Mouse (Mus musculus) neutrophil, adult 5-6 weeks (primary cell): ENCODE measurements around the gene 2210011C24Rik. TPM values are rescaled to one million over a fixed set of nuclear protein-coding genes. Genes with fewer than 3 reads are reported as not detected.
A peak's percentile ranks its signal among the peaks of the same experiment; 100 is the strongest.
"Not testable (repeated sequence)": the region's sequence is repeated elsewhere in the genome, so short reads cannot be mapped to it uniquely, and the experiment has no call there.

Experiments used
- ATAC-seq: fragments of 151-379, 151-347 bp; 2 replicates; pipeline ENCODE4 v1.8.0; 2017; ENCODE audit warnings: mild to moderate bottlenecking, moderate TSS enrichment; ENCODE audit not compliant: insufficient number of reproducible peaks, poor library complexity, low FRiP score, severe bottlenecking; ENCODE audit errors: extremely low read depth
- total RNA-seq: library from RNA; stranded (forward); fragments of 200-1000 nt; gene quantifications from 2 replicates; pipeline ENCODE4 v1.2.3, GENCODE M21; 2017

Gene 2210011C24Rik
- total RNA-seq, 1 experiment from 2014 or later, result not detected

GRCm38 (mm10) chr8:84023085-84023484, 11.1 kb upstream of the 2210011C24Rik start:
- no peak for ATAC-seq

DNA sequence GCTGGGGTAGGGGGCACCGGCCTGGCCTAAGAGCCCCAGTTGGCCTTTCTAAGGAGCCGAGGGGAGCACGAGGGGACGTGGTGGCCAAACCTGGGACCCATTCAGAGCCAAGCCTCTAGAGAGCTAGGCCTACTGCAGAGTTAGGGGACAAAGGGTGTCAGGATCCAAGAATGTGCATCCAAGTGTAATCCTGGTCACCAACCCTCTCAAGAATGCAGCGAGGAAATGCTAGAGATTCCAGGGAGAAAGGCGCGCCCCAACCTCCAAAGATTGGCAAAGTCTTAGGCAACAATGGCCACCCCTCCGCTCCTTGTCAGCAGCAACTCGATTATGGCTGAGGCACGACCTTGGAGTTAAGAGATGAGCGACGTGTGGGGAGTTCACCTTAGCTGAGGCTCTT, 9.6 kb upstream of the 2210011C24Rik start:
- no peak for ATAC-seq

DNA sequence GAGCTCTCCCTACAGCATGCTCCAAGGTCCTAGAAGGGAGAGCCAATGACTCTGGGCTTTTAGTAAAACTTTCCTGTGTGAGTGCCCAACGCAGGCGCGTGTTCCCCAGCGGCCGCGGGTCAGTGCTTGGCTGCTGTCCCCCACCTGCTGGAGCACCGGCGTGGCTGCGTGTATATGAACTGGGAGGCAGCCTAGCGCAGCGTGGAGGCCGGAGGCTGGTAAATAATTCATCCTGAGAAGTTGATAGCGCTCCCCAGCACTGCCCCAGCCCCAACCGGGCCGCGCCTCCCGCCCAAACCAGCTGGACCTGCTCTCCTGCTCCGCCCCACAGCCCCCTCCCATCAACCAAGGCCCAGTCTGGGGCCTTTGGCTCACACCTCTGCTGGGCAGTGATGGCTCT, 9.1 kb upstream of the 2210011C24Rik start, which contains the start of gene Palm3:
Palm3 (plus strand) TSS at position 376 of the 400 bp plus-strand sequence.
- no peak for ATAC-seq

- no peak for ATAC-seq
Observed at GRCm38 (mm10) chr8:84019738-84020137, 7.8 kb upstream of the 2210011C24Rik start.

- no peak for ATAC-seq
Observed at GRCm38 (mm10) chr8:84015833-84016232, 3.9 kb upstream of the 2210011C24Rik start.

DNA sequence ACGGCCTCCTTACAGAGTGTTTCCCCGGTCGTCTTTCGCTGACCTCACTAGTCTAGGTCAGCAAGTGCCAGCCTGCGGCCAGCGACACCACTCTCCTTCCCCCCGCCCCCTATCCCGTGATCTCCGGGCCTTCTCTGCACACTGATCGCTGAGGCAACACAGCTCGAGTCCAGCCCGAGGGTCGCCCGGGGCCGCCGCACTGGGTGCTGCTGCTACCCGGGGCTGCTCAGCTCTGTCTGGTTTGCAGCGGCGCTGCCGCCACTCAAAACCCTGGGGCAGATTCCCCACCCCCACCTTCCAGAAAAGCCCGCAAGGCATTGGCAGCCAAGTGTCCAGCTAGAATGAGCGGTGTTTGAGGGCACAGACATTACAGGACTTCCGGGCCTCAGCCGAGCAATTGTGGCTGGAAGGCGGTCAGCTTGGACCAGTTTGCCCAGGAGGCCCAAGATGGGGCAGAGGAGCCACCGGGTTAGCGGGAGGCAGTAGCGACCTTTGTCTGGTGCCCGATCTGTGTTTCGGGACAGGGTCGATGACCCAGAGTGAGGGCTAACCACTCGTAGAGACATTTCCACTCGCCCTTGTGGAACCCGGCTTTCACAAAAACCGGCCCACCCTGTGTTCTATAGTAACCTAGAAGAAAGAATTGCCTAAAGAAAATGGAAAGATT, 661 bp upstream of the 2210011C24Rik start:
- ATAC-seq, result no peak

DNA sequence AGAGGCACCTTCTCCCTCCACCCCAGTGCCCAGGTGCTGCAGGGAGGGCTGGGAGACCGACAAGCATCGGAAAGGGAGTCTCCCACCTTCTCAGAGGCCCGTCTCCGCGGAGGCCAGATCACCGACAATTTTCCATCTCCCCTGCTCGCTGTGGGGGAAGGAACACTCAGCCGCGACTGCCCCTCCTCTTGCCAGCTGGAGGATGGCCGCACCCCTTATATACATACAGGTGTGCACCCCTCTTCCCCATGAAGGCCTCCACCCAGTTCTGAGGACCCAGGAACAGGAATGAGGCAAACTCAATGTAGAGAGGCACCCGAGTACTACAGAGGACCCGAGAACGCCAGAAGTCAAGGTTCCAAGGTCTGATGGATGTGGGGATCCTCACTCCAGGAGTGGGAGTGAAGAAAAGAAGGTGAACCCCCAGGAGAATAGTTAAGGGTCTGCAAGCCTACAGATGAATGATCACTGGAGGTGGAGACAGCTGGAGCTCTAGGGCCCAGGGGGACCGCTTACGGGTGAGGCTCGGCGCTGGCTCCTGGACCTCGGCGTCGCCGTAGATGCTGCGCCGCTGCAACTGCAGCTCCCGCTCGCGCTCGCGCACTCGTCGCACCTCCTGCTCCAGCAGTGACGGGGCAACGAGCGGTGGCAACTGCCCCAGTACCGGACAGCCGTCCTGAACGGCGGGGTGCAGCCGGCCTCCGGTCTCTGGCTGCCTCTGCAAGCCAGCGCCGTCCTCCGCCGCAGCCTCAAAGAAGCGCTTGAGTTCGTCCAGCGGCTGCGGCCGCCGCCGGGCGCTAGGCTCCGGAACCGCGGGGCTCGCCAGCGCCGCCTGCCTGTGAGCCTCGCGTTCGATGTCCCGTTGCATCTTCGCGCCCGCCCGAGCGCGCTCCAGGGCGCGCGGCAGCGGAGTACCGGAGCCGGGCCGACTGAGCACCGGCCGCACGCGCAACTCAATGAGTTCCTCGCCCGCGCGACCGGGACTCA, 1.1 kb downstream of the 2210011C24Rik start:
- peak; percentile 55 for ATAC-seq

DNA sequence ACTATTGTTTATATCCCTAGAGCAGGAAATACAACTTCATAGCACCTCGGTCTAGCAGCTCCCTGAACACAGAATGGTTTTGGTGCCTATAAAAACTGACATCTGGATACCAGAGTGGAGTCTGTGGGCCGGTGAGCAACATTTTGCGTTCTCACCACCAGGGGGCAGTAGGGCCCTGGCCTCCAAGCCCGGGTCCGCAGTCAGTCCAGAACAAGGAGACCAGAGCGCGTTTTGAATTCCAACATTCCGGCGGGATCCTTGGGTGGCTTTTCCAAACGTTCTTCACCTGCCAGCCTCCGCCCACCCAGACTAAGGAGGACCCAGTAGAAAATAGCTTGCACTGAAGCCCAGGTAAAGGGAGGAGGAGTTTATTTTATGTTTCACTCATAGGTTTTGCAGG, 2.1 kb downstream of the 2210011C24Rik start:
- peak; percentile 75 for ATAC-seq

DNA sequence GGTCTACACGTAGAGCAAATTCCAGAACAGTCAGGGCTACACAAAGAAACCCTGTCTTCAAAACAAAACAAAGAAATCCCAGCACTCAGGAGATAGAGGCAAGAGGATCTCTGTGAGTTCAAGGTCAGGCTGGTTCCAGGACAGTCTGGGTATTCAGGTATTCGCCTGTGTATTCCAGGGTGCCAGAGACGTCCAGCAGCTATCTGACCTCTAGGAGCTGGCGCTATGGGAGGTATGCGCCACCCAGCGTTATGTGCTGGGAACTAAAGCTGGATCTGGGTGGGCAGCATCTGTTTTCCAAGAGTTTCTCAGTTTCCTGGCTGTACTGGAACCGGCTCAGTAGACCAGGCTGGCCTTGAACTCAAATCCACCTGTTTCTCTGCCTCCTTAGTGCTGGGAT, 3.6 kb downstream of the 2210011C24Rik start:
- no peak for ATAC-seq

GRCm38 (mm10) chr8:84005502-84005901, 6.5 kb downstream of the 2210011C24Rik start:
- not testable (repeated sequence) for ATAC-seq

- peak; percentile 98 for ATAC-seq
Observed at GRCm38 (mm10) chr8:84004533-84005201, 7.3 kb downstream of the 2210011C24Rik start.

DNA sequence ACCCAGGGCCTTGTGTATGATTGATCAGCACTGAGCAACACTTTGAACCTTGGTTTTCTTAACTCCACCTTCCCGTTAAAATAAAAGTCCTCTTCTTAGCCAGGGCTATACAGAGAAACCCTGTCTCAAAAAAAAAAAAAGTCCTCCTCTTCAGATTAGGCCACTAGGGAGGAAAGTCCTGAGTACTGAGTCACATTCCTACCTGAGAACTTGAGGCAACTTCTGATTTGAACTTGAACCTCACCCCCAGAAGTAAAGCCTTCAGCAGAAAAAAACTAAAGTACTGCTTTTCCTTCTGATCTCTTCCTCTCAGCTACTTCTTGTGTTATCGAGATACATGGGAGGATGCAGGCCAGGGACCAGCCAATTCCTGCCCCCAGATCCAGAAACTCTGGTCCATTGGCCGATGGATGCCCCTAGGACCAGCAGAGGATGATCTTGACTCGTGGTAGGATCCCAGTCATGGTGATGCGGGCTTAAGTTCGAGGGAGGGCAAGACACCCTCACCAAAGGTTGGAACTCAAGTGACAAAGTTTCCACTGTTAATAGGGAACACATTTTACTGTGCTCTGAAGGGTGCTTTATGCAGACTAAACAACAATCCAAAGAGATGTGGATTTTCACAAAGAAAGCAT, 8.2 kb downstream of the 2210011C24Rik start:
- no peak for ATAC-seq

DNA sequence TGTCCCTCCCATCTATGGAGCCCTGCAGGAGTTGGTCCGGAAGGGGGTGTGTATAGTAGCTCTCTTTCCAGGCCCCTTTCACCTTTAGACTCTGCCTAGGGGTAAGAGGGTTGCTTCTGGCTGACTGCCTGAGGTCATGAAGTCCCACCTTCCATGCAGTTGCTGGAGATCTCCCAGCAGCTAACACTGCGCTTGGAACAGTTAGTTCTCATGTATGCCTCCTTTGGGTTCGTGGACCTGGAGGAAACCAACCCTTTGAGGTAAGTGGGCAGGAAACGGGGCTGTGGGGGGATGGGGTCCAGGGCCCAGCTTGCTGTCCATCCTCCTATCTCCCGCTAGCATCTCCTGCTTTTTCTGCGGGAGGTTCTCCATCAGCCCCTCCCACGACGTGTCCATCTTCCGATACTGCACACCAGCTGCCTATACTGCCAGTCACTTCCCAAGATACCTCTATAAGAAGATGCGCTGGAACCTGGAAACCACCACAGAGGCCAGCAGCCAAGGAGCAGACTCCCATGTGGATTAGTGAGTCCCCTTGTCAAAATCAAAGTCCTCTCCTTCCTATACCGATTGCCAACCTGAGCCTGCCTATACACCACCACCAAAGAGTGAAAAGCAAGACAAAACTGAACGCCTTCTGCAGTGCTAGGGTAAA, 8.9 kb downstream of the 2210011C24Rik start:
- ATAC-seq, result no peak

DNA sequence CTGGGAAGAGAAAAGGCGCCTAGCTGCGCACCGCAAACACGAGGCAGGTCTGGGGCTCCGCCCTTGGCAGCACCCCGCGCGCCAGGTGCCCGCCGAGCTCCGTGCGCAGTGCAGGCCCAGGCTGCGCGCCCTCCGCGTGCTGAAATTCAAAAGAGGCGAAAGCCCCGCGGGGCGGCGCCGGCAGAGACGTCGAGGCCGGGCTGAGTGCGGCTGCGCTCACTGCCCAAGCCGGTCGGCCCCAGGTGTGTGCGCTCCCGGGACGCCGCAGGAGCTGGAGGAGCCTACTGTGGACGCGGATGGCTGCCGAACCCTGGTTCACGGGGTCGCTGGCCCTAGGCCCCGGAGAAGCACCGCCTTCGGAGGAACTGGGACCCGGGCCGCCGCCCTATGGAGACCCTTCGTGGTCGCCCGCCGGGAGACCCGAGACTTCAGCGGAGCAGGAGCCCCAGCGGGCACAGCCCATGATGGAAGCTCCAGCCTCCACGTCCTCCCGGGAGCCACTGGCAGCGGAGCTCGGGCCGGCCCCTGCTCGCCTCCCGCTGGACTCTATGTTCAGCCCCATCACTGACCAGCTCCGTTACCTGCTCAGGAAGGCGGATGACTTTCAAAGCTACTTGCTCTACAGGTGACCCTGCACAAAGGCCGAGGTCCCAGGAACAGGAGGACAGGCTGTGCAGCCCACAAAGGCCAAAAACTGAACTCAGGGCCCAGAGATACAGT, 10.5 kb downstream of the 2210011C24Rik start, which contains the start of gene 1700067K01Rik:
1700067K01Rik (plus strand) TSS at position 222 of the 720 bp plus-strand sequence.
- no peak for ATAC-seq

DNA sequence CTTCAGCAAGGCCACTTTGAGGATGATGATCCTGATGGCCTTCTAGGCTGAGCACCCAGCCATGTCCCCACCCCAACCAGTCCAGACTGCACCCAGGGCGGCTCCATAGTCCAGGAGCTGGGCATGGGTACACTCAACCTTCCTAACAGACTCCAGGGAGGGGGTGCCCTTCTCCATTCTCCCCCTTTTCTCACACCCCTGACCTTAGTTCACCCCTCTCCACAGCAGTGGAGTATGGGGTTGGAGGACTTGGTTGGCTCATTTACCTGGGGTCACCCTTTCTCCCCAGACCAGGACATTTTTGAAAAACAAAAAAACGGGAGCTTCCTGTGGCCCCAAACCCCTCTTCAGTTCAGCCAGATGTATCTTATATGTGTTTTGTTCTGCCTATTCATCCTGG, 12.1 kb downstream of the 2210011C24Rik start:
- no peak for ATAC-seq

DNA sequence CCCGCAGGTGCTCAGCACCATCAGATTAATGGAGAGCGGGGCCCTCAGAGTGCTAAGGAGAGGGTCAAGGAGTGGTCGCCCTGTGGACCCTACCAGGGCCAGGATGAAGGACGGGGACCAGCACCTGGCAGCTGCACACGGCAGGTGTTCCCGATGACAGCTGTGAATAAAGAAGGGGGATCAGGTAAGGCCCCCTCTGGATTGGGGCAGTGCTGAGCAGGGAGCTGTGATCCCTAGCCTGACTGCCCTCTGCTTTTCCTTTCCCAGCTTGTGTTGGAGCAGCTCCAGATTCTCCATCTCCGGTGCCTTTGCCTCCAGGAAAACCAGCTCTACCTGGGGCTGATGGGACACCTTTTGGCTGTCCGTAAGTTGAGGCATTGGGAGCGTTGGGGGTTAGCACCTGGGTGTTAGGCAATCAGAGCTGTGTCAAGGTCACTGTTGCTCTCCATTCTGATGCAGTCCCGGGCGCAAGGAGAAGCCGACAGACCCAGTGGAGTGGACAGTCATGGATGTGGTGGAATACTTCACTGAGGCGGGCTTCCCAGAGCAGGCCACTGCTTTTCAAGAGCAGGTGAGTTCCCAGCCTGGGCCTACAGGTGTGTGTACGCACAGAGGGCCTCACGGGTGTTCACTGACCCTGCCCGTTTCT, 12.8 kb downstream of the 2210011C24Rik start:
- no peak for ATAC-seq
